Mouse (Mus musculus): ENCODE results near the gene Col25a1.

DNA sequence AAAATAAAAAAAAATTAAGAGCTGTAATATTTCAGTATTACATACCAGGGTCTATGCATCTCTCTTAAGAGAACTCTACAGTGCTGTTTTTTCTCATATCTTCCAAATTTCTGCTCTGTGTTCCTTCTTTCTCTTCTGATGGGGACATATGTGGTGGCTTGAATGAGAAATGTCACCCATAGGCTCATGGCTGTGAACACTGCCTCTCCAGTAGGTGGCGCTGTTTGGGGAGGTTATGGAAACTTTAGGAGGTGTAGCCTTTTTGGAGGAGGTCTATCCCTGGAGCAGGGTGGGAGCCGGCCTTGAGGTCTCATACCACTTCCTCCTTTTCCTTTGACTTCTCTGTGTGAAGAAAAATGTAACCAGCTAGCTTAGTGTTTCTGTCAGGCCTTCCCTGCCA lies 128.4 kb downstream of the Col25a1 start:
- TF ChIP-seq CTCF (IDR thresholded peaks at IDR 0.05) (peak; percentile 46), EP300 (IDR thresholded peaks at IDR 0.05) (no peak)

All from lung, postnatal 0 days (tissue).